Mouse (Mus musculus) lung, adult 2 months (tissue): ENCODE data around the gene Clrn3. TPM values are rescaled to one million over a fixed set of nuclear protein-coding genes. Genes with fewer than 3 reads are reported as not detected.
"Not testable (repeated sequence)": the region's sequence is repeated elsewhere in the genome, so short reads cannot be mapped to it uniquely, and the experiment has no call there.

Experiments
- DNase-seq: peaks from one replicate; pipeline ENCODE4 v3.0.0; 2022
- H3K4me1 ChIP-seq: fragments of 200-500 bp; 2 replicates; pipeline ENCODE4 v1.6.1; 2011; ENCODE audit warnings: low read length; ENCODE audit not compliant: control insufficient read depth, insufficient read depth
- H3K4me3 ChIP-seq: fragments of 200-500 bp; replicated peaks from 2 replicates; pipeline ENCODE3; 2011; ENCODE audit warnings: low read depth, mild to moderate bottlenecking, control low read depth, low read length; ENCODE audit errors: extremely low read depth
- CTCF ChIP-seq: fragments of 200-500 bp; IDR thresholded peaks from 2 replicates; pipeline ENCODE4 v1.5.1; 2011; ENCODE audit warnings: mild to moderate bottlenecking, low read length, control low read depth; ENCODE audit not compliant: insufficient read depth
- POLR2A ChIP-seq: fragments of 200-500 bp; IDR thresholded peaks from 2 replicates; pipeline ENCODE4 v1.6.1; 2011; ENCODE audit warnings: low read depth, mild to moderate bottlenecking, control low read depth, low read length, borderline replicate concordance; ENCODE audit errors: extremely low read depth
- WGBS: fragments of 180-500 bp; shearing (Covaris S2); methylation state at CpG from one replicate; pipeline ENCODE4 v1.1.7; 2018; 5-methylcytosine and 5-hydroxymethylcytosine counted together
- polyA plus RNA-seq: library from polyadenylated mRNA; depleted of rRNA; stranded (reverse); fragments of >200 nt; gene quantifications from 2 replicates; pipeline ENCODE4 v1.2.3, GENCODE M21; 2012; rRNA removed

The Clrn3 gene
- polyA plus RNA-seq = 0.12 TPM in 1 of 2 replicates, not detected in the other

DNA sequence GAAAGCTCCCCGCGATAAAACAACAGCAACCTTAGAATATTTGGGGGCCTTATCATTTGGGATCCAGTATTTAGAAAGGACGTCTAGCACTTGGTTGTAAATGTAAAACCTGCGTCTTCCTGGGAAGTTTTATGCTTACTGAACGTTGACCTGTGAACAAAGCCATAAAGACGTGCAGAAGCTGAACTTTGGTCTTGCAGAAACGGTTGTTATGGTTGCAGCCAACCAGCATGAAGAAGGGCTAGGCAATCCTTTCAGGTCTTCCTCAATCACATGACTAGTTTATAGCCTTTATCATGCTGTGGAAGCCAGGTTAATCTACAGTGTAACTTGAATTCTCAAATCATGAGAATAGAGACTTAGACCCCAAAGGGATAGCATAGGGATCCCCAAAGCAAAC, at the start of gene Clrn3:
TSS of gene Clrn3 (minus strand) at position 140 of the 400 bp plus-strand sequence.
- Histone ChIP-seq H3K4me1 (no peaks in the 10 kb centered on the region), H3K4me3 (no peak within 1 kb of the TSS)
- TF ChIP-seq CTCF (no peak), POLR2A (no peak)
- DNase-seq = no peak
- WGBS = 90% methylated on average over 7 of the region's 7 CpGs

- DNase-seq = no peak
- no peak overlapping the region for H3K4me3 ChIP-seq
- WGBS = 77% methylated on average over 3 of the region's 3 CpGs
- no peaks in the 10 kb centered on the region for H3K4me1 ChIP-seq
- TF ChIP-seq CTCF = no peak
- no peak for TF ChIP-seq POLR2A
Observed at GRCm38 (mm10) chr7:135576329-135576728, 47.9 kb upstream of the Clrn3 start.

GRCm38 (mm10) chr7:135575319-135576069, 47.0 kb upstream of the Clrn3 start:
- not testable (repeated sequence) for DNase-seq, H3K4me3 ChIP-seq, H3K4me1 ChIP-seq
- WGBS = 60% methylated on average over 7 of the region's 7 CpGs

DNA sequence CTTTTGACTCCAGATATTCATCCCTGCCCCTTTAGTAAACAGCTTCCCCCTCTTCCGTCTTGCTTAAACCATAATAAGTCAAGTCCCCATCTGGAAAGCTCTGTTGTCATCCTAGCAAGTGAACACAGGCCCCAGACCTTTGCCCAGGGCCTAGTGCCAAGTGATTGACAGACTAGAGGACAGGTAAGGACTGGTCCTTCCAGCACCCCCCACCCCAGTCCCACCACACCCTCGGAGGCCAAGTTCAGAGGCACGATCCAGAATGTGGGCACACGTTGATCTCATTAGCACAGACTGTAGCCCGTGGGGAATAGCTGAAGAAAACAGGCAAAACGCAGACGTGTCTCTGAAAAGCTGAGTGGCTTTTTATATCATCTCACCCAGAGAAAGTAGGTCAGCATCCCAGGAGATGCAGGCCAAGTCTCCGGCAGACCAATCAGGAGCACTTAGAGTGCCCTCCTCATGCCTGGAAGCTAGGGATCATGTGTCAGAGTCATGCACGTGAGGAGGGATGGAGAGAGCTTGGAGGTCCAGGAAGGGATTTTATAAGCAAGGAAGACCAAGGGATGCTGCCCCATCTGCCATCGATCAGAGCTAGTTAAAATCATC, 43.6 kb upstream of the Clrn3 start:
- 41% methylated on average over 10 of the region's 10 CpGs for WGBS
- no peak overlapping the region for H3K4me3 ChIP-seq
- TF ChIP-seq POLR2A (no peak), CTCF (no peak)
- 0 out of 2 replicates have a peak, but pooled peaks cover 2% of the 10 kb centered on the region for H3K4me1 ChIP-seq
- DNase-seq = peak; percentile 16

DNA sequence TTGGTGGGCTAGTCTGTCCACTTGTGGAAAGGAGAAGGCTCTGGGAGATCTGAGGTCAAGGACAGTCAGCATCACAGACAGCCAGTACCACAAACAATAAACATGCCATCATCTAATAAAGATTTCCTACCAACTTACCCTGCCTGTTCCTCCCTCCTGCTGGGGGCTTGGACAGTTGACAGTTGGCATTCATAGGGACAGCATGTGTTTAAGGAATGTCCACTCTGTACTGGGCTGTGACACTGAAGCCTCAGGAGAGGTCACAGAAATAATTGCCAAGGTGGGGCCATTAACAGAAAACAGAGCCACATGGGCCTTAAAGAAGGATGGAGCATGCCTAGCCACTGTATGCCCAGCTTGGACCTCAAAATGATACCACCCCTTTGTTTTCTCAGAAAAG, 42.9 kb upstream of the Clrn3 start:
- TF ChIP-seq POLR2A (no peak), CTCF (no peak)
- H3K4me3 ChIP-seq = no peak overlapping the region
- DNase-seq = no peak
- 0 out of 2 replicates have a peak, but pooled peaks cover 2% of the 10 kb centered on the region for H3K4me1 ChIP-seq

GRCm38 (mm10) chr7:135568550-135568949, 40.1 kb upstream of the Clrn3 start:
- 70% methylated on average over 2 of the region's 2 CpGs for WGBS
- TF ChIP-seq CTCF (no peak), POLR2A (no peak)
- Histone ChIP-seq H3K4me3 (no peak overlapping the region), H3K4me1 (0 out of 2 replicates have a peak, but pooled peaks cover 2% of the 10 kb centered on the region)
- no peak for DNase-seq

GRCm38 (mm10) chr7:135567582-135567981, 39.1 kb upstream of the Clrn3 start:
- Histone ChIP-seq H3K4me1 (0 out of 2 replicates have a peak, but pooled peaks cover 2% of the 10 kb centered on the region), H3K4me3 (no peak overlapping the region)
- no peak for TF ChIP-seq CTCF
- 89% methylated on average over 1 of the region's 1 CpGs for WGBS
- no peak for DNase-seq

DNA sequence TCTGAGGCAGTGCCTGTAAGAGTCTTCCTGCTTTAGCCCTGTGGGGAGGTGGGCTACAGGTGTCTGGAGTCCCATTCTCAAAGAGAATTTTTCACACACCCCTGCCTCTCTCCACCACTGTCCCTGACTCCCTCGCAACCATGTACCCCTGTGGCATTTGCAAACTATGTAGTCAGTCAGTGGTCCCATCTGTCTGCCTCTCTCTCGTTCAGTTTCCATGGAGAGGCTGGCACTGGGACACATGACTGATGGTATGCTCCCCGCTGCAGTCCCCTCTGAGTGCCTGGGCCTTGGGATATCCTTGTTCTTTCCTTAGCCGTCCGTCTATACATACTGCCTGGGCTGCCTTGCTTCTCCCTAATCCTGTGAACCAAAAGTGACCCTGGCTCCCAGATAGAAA, 37.6 kb upstream of the Clrn3 start:
- Histone ChIP-seq H3K4me3 (no peak overlapping the region), H3K4me1 (0 out of 2 replicates have a peak, but pooled peaks cover 1% of the 10 kb centered on the region)
- no peak for TF ChIP-seq POLR2A
- no peak for TF ChIP-seq CTCF
- DNase-seq = no peak
- 85% methylated on average over 5 of the region's 5 CpGs for WGBS

GRCm38 (mm10) chr7:135564022-135564421, 35.6 kb upstream of the Clrn3 start:
- 68% methylated on average over 8 of the region's 8 CpGs for WGBS
- no peak for DNase-seq
- Histone ChIP-seq H3K4me1 (no peaks in the 10 kb centered on the region), H3K4me3 (no peak overlapping the region)
- no peak for TF ChIP-seq POLR2A
- TF ChIP-seq CTCF = no peak

DNA sequence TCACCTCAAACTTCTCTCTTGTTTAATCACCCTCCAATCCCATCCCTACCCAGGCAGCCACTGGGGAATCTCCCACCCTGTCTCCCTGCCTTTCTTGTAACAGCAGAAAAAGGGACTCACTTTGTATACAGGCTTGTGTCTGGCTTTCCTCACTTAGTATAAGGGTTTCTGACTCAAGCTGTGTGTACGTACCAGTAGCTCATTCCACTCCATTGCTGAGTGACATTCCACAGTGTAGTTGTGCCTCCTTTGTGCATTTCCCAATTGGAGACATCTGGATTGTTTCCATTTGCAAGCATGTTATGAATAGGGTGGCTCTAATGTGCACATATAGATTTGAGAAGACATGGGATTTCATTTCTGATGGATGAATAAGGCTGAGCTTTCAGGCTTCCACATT, 31.8 kb upstream of the Clrn3 start:
- TF ChIP-seq POLR2A = no peak
- TF ChIP-seq CTCF = no peak
- no peak overlapping the region for H3K4me3 ChIP-seq
- DNase-seq = no peak
- H3K4me1 ChIP-seq = peaks cover 2% of the 10 kb centered on the region; the same call in 1 of the 2 replicates
- 69% methylated on average over 1 of the region's 1 CpGs for WGBS
